Mouse (Mus musculus) left cerebral cortex, postnatal 36 days (tissue): ENCODE data around the gene Kcnf1. TPM values are rescaled to one million over a fixed set of nuclear protein-coding genes. Genes with fewer than 3 reads are reported as not detected.
A peak's percentile ranks its signal among the peaks of the same experiment; 100 is the strongest.

Experiments
- DNase-seq, 2 experiments: peaks; one replicate each; pipeline ENCODE4 v3.0.0; 2021 to 2022; ENCODE audit warnings: low spot score in 2 of 2, mixed read lengths in 1 of 2
- intact Hi-C: fragments of 180-260 bp; cut with DNase I; formaldehyde crosslinking; loops from one replicate; pipeline ENCODE4 v1.15.1; 2025
- total RNA-seq, 2 experiments: library from RNA; stranded (reverse); gene quantifications; 2 replicates each; pipeline ENCODE4 v1.2.3; 2021

Gene Kcnf1
- 100 to 1,000 TPM; 102 to 115 TPM for total RNA-seq

DNA sequence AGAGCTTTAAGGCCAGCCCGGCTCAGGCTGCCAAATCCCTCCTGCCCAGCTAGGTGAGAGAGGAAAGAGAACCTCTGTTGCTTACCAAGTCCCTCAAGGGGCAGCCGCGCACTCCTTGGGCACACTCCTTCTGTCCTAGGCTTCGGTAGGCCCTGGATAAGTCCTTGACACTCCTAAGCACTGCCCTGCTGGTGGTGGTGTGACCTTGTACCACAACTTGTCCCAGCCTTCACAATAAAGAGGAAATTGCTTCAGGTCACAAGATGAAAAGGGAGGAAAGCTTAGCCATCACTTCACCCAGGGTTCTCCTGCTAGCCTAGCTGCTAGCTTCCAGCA, at the start of gene Kcnf1:
TSS of gene Kcnf1 (minus strand) at position 132 of the 336 bp plus-strand sequence.
- intact Hi-C loops: loop anchor here (2.0 kb wide), 1 partner anchor 144 kb away; no protein-coding TSS in a partner anchor
- DNase-seq: no peak

DNA sequence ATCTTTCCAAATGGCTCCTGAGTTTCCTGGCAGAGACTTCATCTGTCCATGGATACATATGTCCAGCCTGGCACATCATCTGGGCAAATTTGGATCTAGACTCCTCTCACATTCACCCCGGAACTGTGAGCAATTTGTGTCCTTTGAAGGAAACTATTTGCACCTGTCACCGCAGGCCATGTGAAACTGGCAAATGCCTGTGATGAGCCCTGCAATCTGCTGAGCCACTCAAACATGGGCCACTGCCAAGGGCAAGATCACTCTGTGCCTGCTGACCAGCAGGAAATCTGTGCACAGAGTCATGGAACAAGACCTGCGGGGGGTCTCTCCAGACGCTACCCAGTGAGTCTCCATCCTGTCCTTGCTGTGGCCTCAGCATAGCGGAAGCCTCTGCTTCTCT, 48.3 kb upstream of the Kcnf1 start:
- intact Hi-C loops: no loop called here
- no peak for DNase-seq

DNA sequence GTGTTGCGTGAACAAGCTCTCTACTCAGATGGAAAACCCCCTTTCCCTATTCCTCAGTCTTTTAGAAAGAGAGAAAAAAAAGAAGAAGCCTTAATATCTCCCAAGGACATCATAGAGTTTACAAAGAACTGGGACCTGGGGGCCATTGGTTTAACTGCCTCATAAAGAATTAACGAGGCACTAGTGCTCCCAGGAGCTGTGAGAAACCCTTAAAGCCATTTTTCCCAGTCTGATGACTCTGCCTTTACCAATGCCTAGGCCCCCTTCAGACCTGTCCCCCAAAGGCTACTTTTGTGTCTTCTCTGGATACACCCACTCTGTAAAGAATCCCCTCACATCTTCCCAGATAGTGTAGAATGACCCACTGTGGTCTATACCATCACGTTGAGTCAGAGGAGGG, 46.4 kb upstream of the Kcnf1 start:
- intact Hi-C loops: no loop called here
- DNase-seq: no peak

DNA sequence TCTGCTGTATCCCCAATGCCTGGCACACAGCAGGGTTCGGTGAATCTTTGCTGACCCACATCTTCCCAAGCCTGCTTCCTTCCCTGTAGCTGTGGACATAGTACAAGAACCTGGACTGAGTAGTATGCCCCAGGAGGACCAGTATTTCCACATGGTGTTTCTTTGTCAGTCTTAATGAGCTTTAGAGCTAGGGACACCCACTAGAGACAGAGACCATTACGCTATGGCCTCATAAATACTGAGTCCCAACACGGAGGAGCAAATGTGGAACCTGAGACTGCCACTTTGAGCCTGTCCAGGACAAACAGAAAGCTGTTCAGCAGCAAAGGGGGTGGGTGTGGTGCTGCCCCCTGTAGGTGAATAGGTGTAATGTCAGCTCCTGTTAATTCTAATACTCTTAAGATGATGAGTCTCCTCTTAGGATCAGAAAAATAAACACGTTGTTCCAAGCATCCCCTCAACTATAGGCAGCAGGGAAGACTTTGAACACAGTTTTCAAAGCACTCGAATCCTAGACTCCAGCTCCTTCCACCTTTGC, 45.3 kb upstream of the Kcnf1 start:
- no peak for DNase-seq
- intact Hi-C loops: no loop called here

DNA sequence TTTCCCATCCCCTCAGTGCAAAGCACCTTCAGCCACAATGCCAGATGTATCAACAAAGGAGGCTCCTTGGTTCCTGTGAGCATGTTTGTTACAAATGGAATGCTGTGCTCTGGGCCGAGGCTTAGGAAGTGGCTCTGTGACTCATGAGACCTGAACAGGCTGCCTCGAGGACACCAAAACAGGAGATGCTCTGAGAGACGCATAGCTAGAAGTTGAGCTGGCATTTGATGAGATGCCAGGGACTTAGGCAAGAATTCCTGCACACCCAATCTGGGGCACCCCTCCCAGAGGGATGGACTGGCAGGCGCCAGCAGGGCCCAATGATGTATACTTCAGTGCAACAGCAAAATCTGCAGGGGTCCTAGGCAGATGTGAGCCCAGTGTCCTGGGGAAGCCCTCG, 43.9 kb upstream of the Kcnf1 start:
- intact Hi-C loops: no loop called here
- DNase-seq: no peak

DNA sequence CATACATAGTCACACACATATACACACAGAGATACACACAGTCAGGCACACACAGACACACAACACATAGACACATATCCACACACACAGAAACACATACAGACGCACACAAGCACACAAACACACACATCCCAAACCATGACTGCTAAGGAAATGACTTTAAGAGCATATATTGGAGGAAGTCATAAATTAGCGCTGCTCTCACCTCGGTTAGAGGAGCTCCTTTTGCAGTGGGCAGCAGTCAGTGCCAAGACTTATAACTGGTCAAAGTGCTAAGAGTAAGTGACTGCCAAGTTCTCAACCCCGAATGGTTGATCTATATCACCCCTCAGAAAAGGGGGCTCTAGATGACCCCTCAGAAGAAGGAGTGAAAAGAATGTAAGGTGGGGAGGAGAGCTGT, 42.4 kb upstream of the Kcnf1 start:
- no peak for DNase-seq
- intact Hi-C loops: no loop called here

DNA sequence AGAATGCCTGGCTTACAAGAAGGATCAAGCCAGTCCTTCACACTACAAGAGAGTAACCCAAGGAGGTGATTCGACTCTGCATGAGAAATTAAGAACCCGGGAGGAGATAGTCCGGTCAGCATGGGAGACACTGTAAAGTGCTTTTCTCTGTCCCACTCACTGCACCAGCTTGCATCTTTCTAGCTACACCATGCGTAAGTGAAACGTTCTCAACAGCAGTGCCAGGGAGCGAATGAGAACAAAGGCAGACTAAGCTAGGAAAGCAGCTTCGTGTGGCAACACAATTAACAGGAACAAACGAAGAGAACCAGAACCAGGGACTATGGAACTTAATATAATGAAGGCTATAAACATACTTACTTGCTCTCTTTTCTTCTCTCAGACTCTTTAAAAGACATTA, 41.7 kb upstream of the Kcnf1 start:
- no peak for DNase-seq
- intact Hi-C loops: no loop called here

DNA sequence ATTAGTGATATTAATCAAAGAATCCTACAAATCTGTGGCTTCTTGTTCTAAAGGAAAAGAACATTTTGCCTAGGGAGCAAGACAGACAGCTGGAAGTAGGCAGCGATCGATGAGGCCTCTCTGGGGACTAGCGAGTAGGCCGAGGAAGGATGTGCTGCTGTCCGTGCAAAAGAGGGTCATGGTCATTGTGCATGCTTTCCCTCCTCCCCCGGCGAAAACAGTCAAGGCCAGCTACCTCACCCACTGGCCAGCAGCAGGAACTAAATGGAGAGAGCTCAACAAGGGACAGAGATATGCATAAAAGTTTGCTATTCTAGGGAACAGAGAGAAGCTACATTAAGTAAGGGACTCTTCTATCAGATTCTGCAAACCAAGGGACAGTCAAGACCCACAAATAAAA, 39.1 kb upstream of the Kcnf1 start:
- intact Hi-C loops: no loop called here
- no peak for DNase-seq

DNA sequence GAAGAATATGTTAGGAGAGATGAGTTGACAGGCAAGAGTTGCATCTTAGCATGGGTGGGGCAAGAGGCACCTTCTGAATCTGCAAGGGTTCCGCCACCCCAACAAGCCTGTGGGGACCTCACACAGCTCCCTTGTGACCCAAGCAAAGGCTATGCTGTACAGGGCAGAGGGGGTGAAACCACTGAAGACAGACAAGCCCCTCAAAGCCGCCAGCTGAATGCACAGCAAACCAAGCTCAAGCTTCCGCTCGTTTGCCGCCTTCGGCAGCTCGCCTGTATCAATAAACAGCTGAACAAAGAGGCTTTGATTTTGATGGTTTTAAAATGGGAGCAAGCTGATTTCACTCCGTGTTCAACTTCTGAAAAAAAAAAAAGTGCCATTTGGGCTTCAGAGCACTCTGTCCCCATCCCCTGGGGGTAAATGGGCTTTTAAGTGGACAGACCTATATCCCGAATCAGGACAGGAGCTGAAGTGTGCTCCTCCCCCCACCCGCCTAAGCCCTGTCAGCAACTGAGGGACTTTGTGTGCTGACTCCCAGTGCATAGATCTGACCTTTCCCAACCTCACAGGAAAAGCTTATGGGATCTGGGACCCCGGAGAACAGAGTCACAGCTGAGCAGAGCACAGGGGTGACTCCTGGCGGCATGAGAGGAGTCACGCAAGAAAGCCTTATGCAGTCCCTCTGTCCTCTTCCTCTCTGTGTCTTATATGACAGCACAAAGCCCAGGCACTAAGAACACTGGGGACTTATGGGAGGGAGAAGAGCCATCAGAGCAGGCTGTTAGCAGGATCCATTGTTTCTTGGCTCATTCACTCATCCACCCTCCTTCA, 26.0 kb upstream of the Kcnf1 start:
- intact Hi-C loops: no loop called here
- DNase-seq: no peak

DNA sequence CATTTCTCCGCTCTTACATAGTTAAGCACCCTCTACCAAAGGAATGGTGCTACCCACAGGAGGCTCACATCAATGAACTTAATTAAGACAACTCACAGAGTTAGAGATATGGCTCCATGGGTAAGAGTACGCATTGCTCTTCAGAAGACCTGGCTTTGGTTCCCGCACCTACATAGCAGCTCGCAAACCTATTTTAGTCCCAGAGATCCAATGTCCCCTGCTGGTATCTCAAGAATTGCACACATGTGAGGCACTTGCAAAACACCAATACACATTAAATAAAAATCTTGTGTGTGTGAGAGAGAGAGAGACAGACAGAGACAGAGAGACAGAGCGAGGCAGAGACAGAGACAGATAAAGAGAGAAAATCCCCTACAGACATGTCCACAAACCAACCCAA, 21.9 kb upstream of the Kcnf1 start:
- DNase-seq: no peak
- intact Hi-C loops: no loop called here

DNA sequence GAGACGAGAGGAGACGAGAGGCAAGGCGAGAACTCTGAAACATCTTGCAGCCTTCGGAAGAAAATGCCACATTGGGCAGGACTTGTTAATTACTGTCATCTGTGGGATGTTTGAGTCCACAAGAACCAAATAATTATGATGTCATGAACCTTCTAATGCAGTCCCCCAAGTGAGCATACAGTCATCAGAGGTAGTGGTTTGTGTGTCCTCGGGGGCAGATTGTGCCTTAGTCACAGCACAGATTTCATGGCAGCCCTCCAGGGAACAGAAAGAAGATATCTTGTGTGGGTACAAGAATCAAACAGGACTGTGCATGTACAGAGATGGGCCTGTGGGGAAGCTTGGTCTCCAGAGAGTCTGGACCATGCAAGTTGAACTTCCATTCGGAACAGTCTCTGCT, 17.5 kb upstream of the Kcnf1 start:
- intact Hi-C loops: no loop called here
- no peak for DNase-seq

DNA sequence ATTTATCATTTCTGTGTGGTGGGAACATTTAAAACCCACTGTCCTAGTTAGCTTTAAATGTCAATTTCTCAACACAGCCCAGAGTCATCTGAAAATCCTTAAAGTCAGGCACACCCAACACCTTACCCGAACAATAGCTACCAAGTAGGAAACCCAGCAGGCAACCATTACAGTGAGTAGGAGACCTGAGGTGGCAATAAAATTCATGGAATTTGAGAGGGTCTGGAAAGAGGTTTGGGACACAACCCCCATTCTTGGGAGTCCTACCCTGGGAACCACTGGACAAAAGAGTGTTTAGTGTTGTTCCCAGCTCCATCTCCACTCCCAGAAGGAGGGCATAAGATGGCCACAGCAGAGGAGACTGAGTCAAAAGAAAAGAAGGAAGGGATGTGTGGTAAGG, 16.6 kb upstream of the Kcnf1 start:
- intact Hi-C loops: no loop called here
- no peak for DNase-seq

DNA sequence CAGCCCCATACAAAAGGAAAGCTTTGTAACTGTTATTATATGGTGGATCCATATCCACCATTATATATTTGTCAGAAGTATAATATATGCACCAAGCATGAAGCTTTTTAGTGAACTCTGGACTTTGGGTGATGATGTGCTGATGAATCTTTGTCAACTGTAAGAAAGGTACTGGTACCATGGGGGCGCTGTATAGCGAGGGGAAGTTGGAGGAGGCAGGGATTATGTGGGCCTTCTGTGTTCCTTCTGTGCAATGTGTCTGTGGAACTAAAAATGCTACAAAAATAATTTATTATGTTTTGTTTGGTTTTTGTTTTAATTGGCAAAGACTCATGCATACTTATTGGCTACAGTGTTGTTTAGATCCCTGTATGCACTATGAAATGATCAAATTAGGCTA, 16.2 kb upstream of the Kcnf1 start:
- intact Hi-C loops: no loop called here
- DNase-seq: no peak

DNA sequence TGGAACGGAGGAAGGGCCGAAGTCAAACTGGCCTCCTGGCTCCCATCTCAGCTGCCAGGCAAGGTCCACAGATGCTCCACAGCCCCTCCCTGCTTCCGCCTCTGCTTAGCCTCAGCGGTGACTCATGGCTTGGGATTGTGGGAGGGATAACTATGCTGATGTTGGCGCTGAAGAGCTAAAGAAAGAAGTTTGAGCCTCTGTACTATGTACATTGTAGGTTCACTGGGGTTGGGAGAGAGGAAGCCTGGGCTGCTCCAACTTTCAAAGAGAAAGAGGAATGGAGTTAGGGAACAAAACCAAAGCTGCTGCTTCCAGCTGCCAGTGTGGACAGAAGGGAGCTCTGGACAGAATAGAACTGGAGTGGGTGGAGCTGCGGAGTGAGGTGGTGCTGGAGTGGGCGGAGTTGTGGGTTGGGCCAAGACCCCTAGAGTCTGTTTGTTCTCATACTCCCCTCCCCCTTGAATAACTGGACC, 7.7 kb upstream of the Kcnf1 start:
- intact Hi-C loops: no loop called here
- DNase-seq: peak; percentile 54 to 69

DNA sequence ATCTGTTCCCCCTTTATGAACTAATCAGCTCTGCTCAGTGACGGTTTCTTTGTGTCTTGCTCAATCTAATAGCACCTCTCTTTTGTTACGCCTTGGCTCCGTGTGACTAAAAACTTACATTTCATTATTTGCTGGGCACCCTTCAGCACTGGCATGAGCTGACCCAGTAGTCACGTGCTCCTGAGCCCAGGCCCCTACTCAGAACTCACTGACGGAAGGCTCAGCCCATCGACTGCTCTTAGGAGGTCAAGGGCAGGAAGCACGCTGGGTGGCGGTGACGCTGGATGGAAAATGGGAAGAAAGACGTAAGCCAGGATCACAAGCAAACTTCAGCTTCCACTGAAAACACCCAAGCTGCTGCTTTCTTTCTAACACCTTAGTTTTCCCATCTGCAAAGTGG, 7.1 kb upstream of the Kcnf1 start:
- no peak for DNase-seq
- intact Hi-C loops: no loop called here

DNA sequence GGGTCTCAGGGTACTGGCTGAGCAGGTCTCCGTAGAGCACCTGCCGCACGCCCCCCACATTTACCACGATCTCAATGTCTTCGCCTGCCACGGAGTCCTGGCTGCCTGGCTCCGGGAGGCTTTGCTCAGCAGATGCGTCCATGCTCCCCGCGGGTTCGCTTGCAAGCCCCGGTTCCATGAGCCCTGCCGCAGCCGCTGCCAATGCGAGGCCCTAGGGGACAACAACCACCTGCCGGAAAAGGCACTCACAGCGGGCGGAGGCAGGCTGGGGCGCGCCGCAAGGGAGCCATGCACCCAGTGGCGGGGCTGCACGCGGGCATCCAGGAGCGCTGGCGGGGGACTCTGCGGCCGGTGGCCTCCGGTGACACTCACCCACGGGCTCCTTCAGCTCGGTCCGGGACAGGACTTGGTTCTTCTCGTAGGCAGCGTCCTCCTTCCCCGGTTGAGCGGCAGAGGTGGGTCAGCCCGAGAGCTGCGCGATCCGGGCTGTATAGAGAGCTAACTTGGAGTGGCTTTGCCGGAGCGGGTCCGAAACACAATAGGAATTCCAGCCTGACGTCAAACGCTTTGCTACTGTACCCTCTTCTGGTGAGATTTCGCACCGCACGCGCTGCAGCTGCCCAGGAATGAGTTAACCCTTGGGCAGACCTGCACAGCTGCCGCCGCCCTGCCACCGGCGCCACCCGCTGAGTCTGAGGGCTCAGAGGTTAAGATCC, 489 bp downstream of the Kcnf1 start:
- intact Hi-C loops: loop anchor here (2.0 kb wide), 1 partner anchor 143 kb away; no protein-coding TSS in a partner anchor

DNA sequence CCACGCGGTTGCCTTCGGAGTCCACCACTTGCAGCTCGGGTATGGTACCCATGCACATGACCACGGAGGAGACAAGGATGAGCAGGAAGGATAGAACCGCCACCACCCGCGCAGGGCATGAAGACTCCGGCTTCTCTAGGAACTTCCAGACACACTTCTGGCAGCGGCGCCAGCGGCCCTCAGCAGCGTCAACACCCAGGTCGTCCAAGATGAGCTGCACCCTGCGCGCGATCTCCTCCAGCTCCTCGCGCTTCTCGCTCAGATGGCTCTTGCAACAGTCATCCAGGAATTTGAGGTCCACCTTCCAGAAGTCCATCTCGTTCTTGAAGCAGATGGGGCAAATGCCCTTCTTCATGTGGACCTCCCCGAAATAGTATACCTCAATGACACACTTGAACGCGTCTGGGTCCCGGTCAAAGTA, 1.1 kb downstream of the Kcnf1 start:
- intact Hi-C loops: loop anchor here (2.0 kb wide), 1 partner anchor 79 kb away; no protein-coding TSS in a partner anchor
- peak; percentile 53 to 71 for DNase-seq

More for the DNA sequence above, 489 bp downstream of the Kcnf1 start:
- peak; percentile 68 to 82 for DNase-seq

DNA sequence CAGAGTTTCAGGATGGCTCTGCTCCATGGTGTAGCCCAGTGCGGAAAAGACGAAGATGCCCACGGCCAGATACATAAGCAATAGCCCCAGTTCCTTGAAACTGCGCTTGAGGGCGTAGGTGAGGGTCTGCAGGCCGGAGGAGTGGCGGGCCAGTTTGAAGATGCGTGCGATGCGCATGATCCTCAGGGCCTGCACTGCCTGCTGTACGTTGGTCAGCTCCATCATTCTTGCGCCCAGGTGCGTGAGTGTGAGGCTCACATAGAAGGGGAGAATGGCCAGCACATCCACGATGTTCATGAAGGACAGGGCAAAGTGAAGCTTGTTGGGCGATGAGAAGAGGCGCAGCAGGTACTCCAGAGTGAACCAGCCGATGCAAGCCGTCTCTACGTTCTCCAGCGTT, 1.6 kb downstream of the Kcnf1 start:
- intact Hi-C loops: loop anchor here (2.0 kb wide), 1 partner anchor 80 kb away; no protein-coding TSS in a partner anchor
- no peak for DNase-seq

DNA sequence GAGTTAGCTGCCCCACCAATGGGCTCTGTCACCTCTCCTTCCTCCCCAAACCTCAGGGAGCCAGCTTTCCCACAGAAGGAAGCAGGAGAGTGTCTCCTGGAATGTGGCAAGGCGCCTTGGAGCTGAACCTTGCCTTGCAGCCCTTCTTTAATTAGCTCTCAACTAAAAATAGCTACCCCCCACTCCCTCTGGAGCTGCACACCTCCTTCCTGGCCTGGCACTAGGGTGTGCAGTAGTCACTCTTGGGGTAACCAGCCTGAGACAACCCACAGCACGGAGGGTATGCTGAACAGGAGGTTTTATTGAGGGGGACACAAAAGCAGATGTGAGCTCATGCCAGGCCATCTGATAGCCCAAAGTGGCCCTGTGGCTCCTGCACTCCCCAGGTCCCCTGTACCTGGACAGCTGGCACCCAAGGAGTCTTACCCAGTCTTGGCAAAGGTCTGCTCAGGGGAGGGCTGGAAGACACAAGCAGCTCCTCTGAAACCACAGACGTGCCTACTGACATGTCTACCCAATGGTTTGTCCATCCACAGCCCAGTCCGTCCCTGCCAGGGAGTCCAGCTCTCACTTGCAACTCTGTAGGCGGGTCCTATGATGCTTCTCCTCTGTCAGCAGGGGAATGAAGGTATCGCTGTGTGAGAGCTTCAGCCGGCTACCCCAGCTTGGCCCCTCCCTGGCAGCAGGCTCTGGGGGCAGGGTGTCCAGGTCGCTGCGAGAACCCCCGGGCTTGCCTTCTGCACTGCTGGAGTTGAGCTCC, 2.4 kb downstream of the Kcnf1 start:
- intact Hi-C loops: loop anchor here (2.0 to 5.0 kb wide), 2 partner anchors 80 to 82 kb away; no protein-coding TSS in a partner anchor
- DNase-seq: peak; percentile 39 to 62

DNA sequence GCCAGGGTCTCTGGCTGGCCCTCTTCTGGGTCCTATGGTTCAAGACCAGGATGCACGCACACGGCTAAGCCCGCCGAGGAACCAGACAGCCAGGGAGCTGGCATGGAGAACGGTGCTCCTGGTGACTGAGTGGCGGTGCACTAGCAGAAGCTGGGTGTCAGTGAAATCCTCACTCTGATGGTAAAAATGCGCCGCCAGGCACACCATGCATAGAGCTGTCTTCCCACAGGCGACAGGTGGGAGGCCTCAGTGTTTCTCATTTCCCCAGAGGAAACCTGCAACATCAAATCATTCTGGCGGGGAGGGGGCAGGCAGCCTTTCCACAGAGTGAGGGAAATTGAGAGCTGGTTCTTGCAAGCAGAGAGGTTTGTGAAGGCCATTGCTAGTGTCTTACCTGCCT, 6.3 kb downstream of the Kcnf1 start:
- peak; percentile 72 to 76 for DNase-seq
- intact Hi-C loops: loop anchor here (5.0 kb wide), 1 partner anchor 78 kb away; no protein-coding TSS in a partner anchor
